Mouse (Mus musculus) left cerebral cortex, adult 8-10 months (tissue): Measurements from ENCODE around the gene Rfc5. TPM values are rescaled to one million over a fixed set of nuclear protein-coding genes. Genes with fewer than 3 reads are reported as not detected.

ENCODE experiments used
- DNase-seq, 2 experiments: peaks; one replicate each; pipeline ENCODE4 v3.0.0; 2022; ENCODE audit warnings: low spot score in 2 of 2
- total RNA-seq, 4 experiments: library from RNA; stranded (reverse); gene quantifications; 2 replicates each; pipeline ENCODE4 v1.2.4; 2022

Rfc5 gene
- total RNA-seq, 4 experiments from 2014 or later, result 11.6 to 18.0 (median 16.3) TPM

DNA sequence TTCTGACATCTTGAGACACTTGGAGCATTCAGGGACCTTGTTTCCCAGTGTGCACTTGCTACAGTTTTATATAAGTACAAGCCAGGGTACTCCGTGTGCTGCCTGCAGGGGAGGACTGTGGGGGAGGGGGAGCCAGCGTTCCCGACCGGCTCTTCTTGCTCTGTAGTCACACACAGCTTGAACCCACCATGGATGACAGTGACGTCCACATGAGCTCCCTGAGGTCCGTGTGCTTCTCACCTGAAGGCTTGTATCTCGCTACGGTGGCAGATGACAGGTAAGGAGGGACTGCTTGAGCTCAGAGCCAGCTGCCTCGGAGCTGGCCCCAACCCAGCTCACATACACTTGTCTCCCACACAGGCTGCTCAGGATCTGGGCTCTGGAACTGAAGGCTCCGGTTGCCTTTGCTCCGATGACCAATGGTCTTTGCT is 12.5 kb downstream of the Rfc5 start:
- DNase-seq, result no peak

DNA sequence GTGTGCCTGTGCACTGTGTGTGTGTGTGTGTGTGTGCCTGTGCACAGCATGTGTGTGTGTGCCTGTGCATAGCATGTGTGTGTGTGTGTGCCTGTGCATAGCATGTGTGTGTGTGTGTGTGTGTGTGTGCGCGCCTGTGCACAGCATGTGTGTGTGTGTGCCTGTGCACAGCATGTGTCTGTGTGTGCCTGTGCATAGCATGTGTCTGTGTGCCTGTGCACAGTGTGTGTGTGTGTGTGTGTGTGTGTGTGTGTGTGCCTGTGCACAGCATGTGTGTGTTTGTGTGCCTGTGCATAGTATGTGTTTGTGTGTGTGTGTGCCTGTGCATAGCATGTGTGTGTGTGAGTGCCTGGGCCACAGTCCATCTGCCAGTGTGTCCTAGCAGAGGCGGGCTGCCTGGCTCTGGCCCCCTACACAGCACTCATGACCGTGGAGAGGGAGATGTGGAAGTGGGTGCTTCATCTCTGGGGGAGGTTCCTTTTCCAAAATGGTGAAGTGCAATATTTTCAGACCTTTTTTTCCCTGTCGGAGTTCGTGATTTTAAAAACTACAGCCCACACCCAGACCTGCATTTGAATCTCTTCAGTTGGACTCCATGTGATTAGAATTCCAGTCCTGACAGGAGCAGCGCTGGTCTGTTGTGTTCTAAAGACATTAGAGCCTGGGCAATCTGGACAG is 14.3 kb downstream of the Rfc5 start:
- no peak for DNase-seq

DNA sequence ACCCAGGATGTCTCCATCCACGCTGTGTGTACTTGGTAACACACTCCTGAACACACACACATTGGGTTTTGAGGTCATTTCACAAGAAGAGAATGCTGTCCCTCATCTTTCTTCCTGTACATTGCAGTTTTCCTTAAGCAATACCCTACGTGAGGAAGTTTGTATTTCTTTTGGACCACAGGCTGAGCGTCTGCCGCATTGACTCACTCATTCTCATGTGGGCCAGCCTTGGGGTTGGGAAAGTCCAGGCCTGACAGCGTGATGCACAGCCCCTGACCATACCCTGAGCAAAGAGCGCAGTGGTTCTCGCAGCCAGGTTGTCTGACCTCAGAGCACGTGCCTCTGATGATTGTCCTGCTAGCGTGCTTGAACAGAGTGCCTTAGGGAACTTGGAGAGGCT is 15.4 kb downstream of the Rfc5 start:
- DNase-seq, result no peak

DNA sequence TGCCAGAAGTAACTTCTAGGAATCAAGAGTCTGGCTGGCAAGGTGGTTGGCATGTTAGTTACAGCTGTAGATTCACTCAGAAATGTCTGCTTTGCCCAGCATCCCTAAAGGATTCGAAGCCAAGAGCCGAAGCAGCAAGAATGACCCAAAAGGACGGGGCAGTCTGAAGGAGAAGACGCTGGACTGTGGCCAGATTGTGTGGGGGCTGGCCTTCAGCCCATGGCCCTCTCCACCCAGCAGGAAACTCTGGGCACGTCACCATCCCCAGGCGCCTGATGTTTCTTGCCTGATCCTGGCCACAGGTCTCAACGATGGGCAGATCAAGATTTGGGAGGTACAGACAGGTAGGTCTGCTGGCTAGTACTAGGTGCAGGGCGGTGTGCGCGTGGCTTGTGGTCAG is 18.3 kb downstream of the Rfc5 start:
- no peak for DNase-seq

DNA sequence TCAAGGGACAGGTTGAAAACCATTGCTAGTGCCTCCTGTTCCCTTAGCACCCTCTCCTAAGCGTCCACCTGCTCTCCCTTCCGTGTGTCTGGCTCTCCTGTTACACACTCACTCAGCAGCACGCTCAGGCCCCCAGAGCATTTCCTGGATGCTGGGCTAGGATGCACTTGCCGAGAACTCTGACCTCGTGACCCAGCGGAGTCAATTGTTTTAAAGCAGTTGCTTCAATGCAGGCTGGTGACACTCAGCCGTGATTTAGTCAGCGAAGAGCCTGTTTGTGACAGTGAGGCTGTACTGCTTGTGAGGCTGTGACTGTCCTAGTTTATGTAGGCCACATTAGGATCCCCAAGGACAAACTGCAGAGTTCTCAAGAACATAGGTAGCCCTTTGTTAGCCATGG is 21.6 kb downstream of the Rfc5 start:
- DNase-seq, result no peak

DNA sequence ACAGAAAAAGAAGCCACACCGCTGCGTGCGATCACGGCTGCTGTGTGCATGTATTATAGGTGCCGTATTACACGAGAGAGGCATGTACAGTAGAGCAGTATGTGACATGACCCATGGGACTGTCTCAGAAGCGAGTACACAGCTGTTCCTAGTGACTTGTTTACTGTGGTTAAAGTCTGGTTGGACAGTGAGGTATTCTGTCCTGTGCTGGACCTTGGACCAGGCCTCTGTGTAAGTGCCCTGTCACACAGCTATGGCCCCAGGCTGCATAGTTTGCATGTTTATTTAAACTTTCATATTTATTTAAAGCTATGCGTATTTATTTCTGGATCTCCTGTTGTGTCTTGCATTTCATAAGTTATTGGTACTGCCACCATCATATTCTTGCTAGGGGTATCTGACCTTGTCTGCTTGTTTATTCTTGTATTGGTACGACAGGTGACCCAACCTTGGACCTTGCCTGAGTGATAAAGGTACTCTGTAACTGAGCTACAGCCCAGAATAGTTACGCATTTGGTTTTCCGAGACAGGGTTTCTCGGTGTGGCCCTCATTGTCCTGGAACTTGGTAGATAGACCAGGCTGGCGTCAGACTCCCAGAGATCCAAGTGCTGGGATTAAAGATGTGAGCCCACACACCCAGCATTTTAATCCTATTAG is 22.8 kb downstream of the Rfc5 start:
- DNase-seq, result no peak

DNA sequence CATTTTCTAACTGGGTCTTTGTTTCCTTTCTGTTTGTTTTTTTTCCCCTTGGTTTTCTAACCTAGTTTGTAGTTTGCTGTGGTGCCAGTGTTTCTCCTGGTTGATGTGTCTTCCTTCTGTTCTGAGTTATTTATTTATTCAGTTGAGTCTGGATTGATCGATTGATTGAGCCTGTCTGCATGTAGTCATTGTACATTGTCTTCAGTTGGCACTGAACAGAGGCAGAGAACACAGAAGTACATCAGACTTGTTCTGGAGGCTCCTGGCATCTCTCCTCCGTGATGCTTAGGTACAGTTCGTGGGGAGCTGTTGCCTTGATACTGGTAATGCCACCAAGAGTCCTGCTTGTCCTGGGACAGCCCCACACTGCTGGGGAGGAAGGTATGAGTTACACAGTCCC is 24.0 kb downstream of the Rfc5 start:
- DNase-seq, result no peak

DNA sequence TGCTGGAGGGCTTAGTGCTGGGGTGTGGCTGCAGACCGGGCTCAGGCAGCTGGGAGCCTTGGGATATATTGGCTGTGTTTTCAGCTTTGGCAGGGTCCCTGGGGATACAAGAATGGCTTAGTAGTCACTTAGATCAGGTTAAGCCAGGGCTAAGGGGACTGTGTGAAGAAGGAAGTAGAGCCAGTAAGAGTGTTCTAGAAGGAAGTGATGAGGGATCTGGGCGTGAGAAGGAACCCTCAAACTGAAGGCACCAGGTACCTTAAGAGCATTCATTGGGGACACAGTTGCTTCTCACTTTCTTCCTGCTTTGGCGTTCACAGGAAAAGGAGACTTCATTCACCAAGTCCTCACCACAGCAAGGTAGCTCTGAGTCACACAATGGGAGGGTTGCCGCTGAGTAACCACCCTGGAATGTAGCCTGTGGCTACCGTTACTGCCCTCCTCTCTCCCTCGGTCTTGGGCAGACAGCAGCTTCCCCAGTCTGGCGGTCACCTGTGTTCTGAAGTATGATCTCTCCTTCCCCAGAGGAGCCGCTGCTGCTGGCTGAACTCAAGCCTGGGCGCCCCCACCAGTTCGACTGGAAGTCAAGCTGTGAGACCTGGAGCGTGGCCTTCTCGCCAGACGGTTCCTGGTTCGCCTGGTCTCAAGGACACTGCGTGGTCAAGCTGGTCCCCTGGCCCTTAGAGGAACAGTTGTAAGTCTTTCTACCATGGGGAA is 25.6 kb downstream of the Rfc5 start:
- DNase-seq, result no peak

DNA sequence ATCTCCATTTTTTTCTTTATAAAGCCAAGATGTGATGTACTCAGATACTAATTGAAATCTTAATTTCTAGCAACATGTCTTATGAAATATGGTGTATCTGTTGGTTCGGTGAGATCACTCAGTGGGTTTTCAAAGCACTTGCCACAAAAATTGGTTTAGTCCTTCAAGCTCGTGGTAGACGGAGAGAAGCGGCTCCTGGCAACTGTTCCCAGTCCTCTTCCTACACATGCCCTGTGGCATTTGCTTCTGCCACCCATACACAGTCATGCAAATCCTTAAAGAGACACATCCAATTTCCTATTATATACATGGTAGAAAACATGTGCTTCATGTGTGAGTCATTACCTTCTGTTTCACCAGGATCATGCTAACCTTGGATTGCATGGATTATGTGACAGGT is 27.3 kb downstream of the Rfc5 start:
- no peak for DNase-seq

DNA sequence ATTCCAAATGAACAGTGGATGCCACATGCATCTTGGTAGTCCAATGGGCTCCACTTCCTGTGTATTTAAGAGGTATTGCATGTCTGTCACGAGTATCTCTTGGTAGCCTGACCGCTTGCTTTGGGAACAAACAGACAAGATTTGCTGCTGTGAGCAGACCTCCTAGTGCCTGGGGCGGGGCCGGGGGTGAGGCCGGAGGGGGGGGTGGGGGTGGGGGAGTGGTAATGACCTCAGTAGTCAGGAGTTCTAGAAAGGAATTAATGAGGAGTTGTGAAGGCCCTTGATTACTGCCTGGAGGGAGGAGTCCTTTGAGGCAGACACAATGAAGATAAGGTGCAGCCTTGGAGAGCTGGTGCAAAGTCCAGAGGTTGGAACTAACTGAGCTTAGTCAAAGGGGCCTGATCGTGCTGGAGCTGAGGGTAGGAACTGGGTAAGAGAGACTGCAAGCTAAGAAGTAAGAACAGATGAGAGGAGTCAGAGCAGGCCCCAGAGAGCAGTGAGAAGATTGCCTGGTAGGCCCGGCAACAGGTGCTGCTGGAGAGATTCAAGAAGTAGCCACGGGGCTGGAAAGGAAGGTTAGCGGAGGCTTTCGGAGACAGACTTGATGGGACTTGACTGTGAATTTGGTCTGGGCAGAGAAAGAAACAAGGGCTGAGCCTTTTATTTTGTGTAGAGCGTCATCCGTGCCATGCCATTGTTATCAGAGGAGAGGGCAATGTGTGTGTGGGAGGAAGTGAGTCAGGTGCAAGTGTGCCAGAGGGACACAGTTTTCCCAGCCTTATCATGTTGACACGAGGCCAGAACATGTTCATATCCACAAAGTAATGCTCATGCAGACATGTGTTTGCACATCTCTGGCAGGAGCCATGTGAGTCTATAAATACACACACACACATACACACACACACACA is 28.0 kb downstream of the Rfc5 start:
- DNase-seq, result no peak

DNA sequence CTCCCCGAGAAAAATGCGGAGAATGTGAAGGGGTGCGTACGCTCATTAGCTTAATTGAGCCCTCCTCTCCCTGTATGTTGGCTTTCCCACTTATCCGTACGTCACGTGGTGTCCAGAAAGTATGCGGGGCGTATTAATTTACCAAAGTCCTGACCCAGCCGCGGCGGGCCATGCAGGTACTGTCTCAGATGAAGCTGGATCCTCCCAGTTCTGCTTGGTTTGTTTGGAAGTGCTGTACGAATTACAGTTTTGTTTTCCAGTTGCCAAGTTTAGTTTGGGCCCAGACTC is 28.7 kb downstream of the Rfc5 start:
- DNase-seq, result no peak

DNA sequence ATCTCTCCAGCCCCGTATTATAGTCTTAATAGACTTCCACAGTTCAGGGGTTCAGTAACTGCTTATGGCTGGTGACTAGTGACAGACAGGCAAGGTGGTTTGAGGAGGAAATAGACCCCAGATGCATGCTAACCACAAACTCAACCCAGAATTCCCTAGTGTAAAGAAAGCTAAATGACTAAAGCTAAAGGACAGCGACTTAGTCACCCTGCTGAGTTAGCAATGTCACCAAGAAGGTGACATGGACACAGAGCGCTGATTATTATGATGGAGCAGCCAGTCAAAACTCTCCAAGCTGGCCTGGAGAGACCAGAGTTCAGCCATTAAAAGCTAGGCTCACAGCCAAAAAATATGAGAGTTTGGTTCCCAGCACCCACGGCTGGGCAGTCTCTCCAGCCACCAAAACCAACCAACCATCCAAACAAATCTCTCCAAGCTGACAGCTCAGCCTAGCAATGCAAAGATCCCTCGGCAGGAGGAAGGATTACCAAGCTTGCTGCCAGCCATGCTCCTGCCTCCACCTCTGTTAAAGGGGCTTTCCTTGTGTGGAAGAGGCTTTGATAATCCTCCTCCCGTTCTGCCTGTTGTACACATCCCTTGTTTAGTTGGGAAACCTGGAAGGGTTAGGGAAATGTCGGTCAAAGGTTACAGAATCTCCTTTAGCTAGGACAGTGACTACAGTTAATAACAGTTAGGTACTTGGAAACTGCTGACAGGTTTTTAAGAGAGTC is 29.2 kb downstream of the Rfc5 start:
- no peak for DNase-seq

DNA sequence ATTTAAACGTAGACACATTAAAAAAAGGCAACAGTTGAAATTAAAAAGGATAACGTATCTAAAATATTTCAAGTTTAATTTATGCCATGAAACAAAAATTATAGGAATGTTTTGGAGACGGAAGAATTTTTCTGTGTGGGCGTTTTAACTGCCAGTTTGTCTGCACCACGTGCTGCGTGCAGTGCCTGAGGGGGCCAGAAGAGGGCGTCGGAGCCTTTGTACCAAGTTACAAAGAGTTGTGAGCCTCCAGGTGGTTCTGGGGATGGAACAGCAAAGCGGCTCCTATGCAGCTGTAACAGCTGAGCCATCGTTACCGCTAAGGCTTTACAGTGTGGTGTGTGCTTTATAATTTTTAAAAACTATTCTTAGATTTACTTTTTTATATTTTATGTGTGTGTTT is 30.1 kb downstream of the Rfc5 start:
- DNase-seq, result peak; percentile 68 to 75

DNA sequence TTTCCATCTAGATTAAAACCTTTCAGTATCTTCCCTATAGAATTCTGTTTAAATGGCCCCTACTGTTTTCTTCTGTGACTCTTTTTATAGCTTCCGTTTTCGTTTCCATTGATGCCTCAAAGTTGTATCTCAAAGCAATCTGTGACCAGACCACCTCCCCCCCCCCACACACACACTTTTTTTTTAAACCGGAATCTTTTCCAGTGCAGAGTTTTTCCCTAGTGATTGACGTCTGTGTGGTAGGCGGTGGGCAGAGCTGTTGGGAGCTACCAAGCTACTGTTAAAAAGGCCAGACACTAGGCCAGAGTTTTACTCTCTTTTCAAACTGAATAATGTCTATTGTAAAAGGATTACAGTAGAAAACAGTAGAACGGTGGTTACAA is 30.6 kb downstream of the Rfc5 start:
- no peak for DNase-seq

DNA sequence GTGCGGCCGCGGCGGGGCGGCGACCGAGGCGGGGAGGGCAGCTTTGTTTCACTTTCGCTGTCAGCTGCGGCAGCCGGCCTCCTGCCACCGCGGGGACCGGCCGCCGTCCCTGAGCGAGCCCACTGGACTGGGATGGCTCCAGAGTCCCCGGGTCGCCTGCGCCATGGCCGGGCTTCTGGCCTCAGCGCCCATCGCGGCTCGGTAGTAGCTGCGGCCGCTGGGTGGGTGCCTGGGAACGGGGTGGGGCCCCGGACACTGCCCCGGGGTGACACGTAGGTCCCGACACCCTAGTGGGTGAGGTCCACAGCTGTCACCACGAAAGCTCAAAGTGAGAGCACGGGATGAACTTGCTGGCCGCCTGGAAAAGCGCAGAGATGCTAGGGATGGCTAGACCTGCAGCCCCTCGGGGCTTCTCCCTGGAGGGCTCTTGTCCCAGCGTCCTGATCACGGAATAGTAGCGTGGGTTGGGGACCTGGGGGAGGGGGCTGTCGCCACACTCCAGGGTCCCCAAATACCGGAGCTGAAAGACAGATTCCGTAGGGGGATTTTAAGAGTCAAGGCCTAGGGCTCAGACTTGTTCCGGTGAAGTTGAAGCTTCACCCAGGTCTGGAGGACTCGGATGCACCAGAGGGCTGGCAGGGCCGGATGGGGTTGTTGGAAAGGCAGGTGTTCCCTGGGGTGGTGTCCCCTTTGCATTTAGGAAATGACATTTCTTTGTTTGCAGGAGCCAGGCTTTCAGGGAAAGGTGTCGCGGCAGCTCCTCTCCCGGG is 31.2 kb downstream of the Rfc5 start:
- DNase-seq, result no peak

DNA sequence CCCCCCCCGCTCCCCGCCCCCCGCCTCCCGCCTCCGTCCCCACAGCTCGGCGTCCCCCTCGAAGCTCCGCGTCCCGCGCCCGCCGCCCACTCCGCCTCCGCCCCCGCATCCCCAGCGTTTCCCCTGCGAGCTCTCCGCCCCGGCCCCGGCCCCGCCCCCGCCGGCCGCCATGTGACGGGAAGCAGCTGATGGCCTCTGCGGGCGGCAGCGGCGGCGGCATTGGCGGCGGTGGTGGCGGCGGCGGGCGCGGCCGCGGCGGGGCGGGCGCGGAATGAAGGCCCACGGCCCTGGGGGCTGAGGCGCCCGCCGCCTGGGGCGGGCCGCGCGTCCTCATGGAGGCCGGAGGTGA is 31.7 kb downstream of the Rfc5 start, which contains the start of gene Wsb2:
TSS of gene Wsb2 (plus strand) at position 176 of the 349 bp plus-strand sequence.
- DNase-seq, result peak in 1 of 2 experiments; percentile 69

DNA sequence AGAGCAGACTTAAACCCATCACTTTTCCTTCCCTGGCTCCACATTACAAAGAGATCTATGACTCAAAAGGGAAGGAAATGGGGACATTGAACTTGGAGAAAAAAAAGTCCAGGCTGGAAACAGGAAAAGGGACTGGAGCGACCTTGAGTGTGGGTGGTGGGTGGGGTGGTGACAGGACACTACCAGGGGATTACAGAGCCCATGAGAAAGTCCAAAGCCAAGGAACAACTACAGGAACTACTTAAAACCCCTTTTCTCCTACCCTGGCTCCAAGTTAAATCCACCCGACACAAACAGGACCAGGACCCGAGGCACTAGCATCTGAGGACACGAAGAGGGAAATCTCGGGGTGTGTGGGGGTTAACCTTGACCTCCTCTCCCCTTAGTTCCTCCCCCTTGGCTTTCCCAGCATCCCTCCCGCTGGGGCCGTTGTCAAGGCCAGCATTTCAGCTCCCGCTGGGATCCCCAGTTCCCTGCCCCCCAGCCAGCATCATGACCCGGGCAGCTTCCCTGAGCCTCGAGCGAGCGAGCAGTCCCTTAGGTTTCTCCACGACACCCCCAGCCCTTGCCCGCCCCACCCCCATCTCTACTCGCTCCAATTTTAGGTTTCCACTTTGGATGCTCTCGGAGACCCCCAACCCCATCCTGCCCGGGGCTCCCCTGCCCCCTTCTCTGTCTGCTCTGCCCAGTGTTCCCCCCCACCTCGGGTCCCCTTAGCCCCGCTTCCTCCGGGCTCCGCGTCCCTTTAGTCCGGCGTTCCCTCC is 32.3 kb downstream of the Rfc5 start:
- no peak for DNase-seq

DNA sequence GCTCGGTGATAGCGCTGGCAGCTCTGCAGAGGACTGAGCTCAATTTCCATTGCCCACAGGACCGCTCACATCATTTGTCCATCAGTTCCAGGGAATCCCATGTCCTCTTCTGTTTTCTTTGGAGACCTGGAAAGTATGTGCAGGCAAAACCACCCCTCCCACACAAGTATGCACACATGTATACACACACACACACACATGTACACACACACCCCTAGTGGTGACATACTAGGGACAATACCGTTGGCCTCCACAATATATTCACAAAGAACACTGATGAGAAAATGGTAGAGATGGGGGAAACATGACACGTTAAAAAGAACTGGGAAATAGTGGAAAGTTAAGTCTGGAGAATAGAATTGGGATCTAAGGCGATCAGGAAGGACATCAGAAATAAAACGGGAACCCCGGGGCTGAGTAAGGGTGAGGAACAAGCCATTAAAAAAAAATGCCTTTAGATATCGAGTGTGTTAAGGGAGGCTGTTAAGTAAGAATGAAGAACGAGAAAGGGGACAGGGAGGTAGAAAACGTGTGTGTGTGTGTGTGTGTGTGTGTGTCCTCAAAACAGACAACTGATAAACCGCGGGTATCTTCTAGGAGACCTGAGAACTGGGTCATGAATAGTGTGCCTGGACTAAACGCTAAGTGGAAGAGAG is 33.1 kb downstream of the Rfc5 start:
- no peak for DNase-seq

DNA sequence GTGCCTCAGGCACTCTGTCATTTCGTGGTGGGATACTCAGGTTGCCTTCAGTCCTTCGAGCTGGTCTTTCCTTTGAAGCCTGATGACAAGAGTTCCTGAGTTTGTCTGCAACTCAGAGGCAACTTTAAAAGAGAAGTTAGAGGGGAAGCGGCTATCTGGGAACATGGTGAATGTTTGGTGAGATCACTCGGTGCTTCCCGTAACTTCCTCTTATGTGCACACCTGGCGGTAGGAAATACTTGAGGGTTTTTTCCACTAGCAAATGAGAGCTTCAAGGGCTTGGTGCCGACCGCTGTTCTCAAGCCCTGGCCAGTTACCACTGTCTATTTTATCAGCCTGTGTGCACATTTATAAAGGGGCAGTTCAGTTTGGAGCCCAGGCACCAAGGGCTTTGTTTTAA is 34.7 kb downstream of the Rfc5 start:
- DNase-seq, result no peak
